In the genomic region with DNA sequence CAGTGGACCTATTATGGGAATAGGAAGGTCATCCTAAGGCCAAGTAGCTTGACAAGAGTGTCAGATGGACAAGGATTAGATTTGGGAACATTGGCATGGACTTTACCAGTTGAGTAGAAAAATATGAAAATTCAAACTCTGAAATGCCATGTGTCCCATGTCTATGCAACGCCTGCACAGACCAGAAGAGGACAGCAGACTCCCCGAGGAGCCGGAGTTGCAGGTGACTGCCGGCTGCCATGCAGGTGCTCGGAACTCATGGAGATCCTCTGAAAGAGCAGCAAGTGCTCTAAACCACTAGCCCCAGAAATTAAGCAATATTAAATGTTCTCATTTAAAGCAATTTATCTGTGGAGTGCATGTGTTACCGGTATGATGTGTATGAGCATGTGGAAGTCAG, we compare ENCODE assay signal across 13 mouse cellular contexts. TPM values are rescaled to one million over a fixed set of nuclear protein-coding genes. Genes with fewer than 3 reads are reported as not detected.
DNase-seq lines count a peak whose midpoint lies in the region; ATAC-seq and TF ChIP-seq lines count a peak whose summit lies in the region.
"Had no signal": no experiment of that assay in that cellular context is flagged by ENCODE, and none has a peak within 500 bp of the region (broad histone marks: within the 10 kb centered on the region; RNA-seq: fewer than 3 reads in every experiment).

No protein-coding gene starts in this region.

- no peak overlapping the region for H3K4me3 ChIP-seq in thymus, adult 2 months (ENCODE audit: control insufficient read depth, insufficient read depth, low read length)
- H3K4me3 ChIP-seq: myocyte had no signal

- H3K4me1 ChIP-seq in thymus, adult 2 months (replicated peaks; ENCODE audit: control insufficient read depth, insufficient read depth, low read length) = no peaks in the 10 kb centered on the region

- no peak overlapping the region for H3K27ac ChIP-seq in thymus, adult 2 months (ENCODE audit: control insufficient read depth, insufficient read depth, low read length)
- H3K27ac ChIP-seq: macrophage had no signal

- 94% methylated on average over 6 of the region's 6 CpGs for WGBS in thymus, adult 2 months

- DNase-seq in CD4-positive, CD25-positive, alpha-beta regulatory T cell, adult 2 months (ENCODE audit: low read depth, low spot score) = peak; percentile 26
- DNase-seq in kidney, postnatal 14 days = peak; percentile 7
- DNase-seq in kidney, adult 11 months = no peak
- DNase-seq in thymus, adult 2 months = peak; percentile 8
- DNase-seq in thymus, adult 18-20 months = no peak
- no peak for DNase-seq in ovary, postnatal 14 days (ENCODE audit: low spot score)
- DNase-seq in right cerebral cortex, postnatal 25 days = no peak
- DNase-seq: gastrocnemius, postnatal 36 days; heart, postnatal 4 days had no signal

- peak; percentile 43; the same call in 1 of the 2 replicates for TF ChIP-seq CTCF in thymus, adult 2 months (IDR thresholded peaks at IDR 0.05; ENCODE audit: borderline replicate concordance, control insufficient read depth, extremely low read depth, insufficient read depth, low read length, poor library complexity)

- no peak for ATAC-seq in CD4-positive, CD25-positive, alpha-beta regulatory T cell, adult 4 months
- ATAC-seq: activated CD4-positive, CD25-positive, alpha-beta regulatory T cell, adult 4 months had no signal

- peaks cover 53% of the 10 kb centered on the region for H3K36me3 ChIP-seq in thymus, adult 2 months (ENCODE audit: control insufficient read depth, insufficient read depth, low read length)

- no peak for TF ChIP-seq POLR2A in thymus, adult 2 months (IDR thresholded peaks at IDR 0.05; ENCODE audit: control insufficient read depth, extremely low read depth, insufficient read depth, low read length, poor library complexity)

- no peaks in the 10 kb centered on the region for H3K27me3 ChIP-seq in thymus, adult 2 months (ENCODE audit: control insufficient read depth, insufficient read depth, low read length)

RNA-seq across cellular contexts. Expression of a gene that starts 35.5 kb away (rescaled TPM):
- polyA plus RNA-seq in CD4-positive, CD25-positive, alpha-beta regulatory T cell, adult 4 months (2017; shearing (Covaris generic)) = not detected
- 0.22 and 0.24 TPM in 2 replicates for polyA plus RNA-seq in thymus, adult 2 months (2012; rRNA removed)
- polyA plus RNA-seq: activated CD4-positive, CD25-positive, alpha-beta regulatory T cell, adult 4 months; macrophage; myocyte had no signal

RNA-seq across cellular contexts. Expression of a gene that starts 47.6 kb away (rescaled TPM):
- 10 to 100 TPM; 12.4 to 12.9 TPM for polyA plus RNA-seq in CD4-positive, CD25-positive, alpha-beta regulatory T cell, adult 4 months (2017; shearing (Covaris generic))
- polyA plus RNA-seq in thymus, adult 2 months (2012; rRNA removed) = 18.0 and 18.7 TPM in 2 replicates

Comparison
In these comparisons a context has a peak if more than half of its experiments do, and no peak if none do; other contexts are left out.
1. DNase-seq: peak in CD4-positive, CD25-positive, alpha-beta regulatory T cell, adult 2 months (single experiment), kidney, postnatal 14 days (single experiment) and thymus, adult 2 months (single experiment); none in kidney, adult 11 months (single experiment), thymus, adult 18-20 months (0 of 2), ovary, postnatal 14 days (single experiment) and right cerebral cortex, postnatal 25 days (single experiment).